Mouse (Mus musculus) liver, postnatal 0 days (tissue): ENCODE measurements around the gene Gm5089. TPM values are rescaled to one million over a fixed set of nuclear protein-coding genes. Genes with fewer than 3 reads are reported as not detected.

ENCODE experiments used
- ATAC-seq: fragments of 200-750 bp; cut with Nextera tagmentation; 2 replicates; pipeline ENCODE4 v1.8.0; 2017; ENCODE audit warnings: mild to moderate bottlenecking, moderate library complexity
- DNase-seq: peaks from one replicate; pipeline ENCODE4 v3.0.0-alpha.2; 2016
- H3K27ac ChIP-seq: fragments of 300-500 bp; sonication (generic); 2 replicates; pipeline ENCODE4 v1.5.1; 2014; ENCODE audit warnings: antibody characterized with exemption, moderate library complexity, mild to moderate bottlenecking, low read depth
- H3K27me3 ChIP-seq: fragments of 300-500 bp; sonication (generic); 2 replicates; pipeline ENCODE4 v1.6.1; 2014; ENCODE audit warnings: low read length, control low read depth, mixed read lengths; ENCODE audit not compliant: insufficient read depth
- H3K36me3 ChIP-seq: fragments of 300-500 bp; sonication (generic); replicated peaks from 2 replicates; pipeline ENCODE4 v1.6.1; 2014; ENCODE audit warnings: mild to moderate bottlenecking, control low read depth, low read length, moderate library complexity, mixed read lengths; ENCODE audit not compliant: insufficient read depth
- H3K4me1 ChIP-seq: fragments of 300-500 bp; sonication (generic); 2 replicates; pipeline ENCODE4 v1.6.1; 2014; ENCODE audit warnings: antibody characterized with exemption, mild to moderate bottlenecking, control low read depth; ENCODE audit not compliant: insufficient read depth
- H3K4me2 ChIP-seq: fragments of 300-500 bp; sonication (generic); 2 replicates; pipeline ENCODE4 v1.6.1; 2014; ENCODE audit warnings: low read depth, mild to moderate bottlenecking, low read length, moderate library complexity, mixed read lengths
- H3K4me3 ChIP-seq: fragments of 300-500 bp; sonication (generic); 2 replicates; pipeline ENCODE4 v1.5.1; 2014; ENCODE audit warnings: low read depth, low read length
- H3K9ac ChIP-seq: fragments of 300-500 bp; sonication (generic); replicated peaks from 2 replicates; pipeline ENCODE4 v1.6.1; 2014; ENCODE audit warnings: mild to moderate bottlenecking, moderate library complexity
- H3K9me3 ChIP-seq: fragments of 300-500 bp; sonication (generic); 2 replicates; pipeline ENCODE4 v1.6.1; 2016; ENCODE audit warnings: mild to moderate bottlenecking, control low read depth, low read length, mixed read lengths
- CTCF ChIP-seq: sonication (generic); IDR thresholded peaks from 2 replicates; pipeline ENCODE4 v1.5.1; 2016; ENCODE audit warnings: antibody characterized with exemption, low read depth
- EP300 ChIP-seq: IDR thresholded peaks from 2 replicates; pipeline ENCODE4 v1.6.1; 2016; ENCODE audit warnings: antibody characterized with exemption, low read depth, mild to moderate bottlenecking
- WGBS: fragments of 180-500 bp; shearing (Covaris S2); extraction: QIAGEN DNeasy Blood & Tissue Kit; methylation state at CpG from one replicate; pipeline ENCODE4 v1.1.7; 2014; ENCODE audit not compliant: insufficient replicate concordance; 5-methylcytosine and 5-hydroxymethylcytosine counted together
- polyA plus RNA-seq: library from polyadenylated mRNA; unstranded; fragments of >200 nt; fragmentation: Nextera tagmentation; extraction: Ambion mirVana; gene quantifications from 2 replicates; pipeline ENCODE4 v1.2.1, GENCODE M21; 2015

Gene Gm5089
- polyA plus RNA-seq, 1 experiment from 2014 or later, result not detected

DNA sequence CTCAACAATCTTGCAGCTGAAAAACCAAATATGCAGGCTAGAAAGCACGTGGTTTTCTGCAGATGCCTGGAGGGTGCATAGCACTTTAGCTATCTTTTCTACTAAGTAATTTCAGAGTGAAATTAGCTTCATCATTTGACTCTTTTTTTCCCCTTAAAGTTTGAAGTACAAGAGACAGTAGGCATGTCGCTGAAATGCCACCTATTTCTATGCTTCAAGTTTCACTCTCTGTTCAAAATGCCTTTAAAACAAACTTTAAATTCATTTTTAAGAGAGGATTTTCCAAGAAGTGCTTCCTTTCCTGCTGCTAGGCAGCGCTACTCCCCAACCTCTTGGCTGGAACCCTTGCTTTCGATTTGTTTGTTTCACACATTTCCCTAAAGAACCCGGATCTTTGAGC is 38.1 kb upstream of the Gm5089 start:
- no peaks in the 10 kb centered on the region for H3K36me3 ChIP-seq
- under 1% methylated on average over 5 of the region's 5 CpGs for WGBS
- TF ChIP-seq CTCF, result no peak
- TF ChIP-seq EP300, result no peak
- H3K4me1 ChIP-seq, result peaks cover 5% of the 10 kb centered on the region
- DNase-seq (no peak), ATAC-seq (no peak)
- H3K9me3 ChIP-seq, result no peaks in the 10 kb centered on the region
- no peak overlapping the region for H3K27ac ChIP-seq
- no peak overlapping the region for H3K4me3 ChIP-seq
- no peak overlapping the region for H3K9ac ChIP-seq
- H3K27me3 ChIP-seq, result peaks cover 71% of the 10 kb centered on the region
- no peak overlapping the region for H3K4me2 ChIP-seq

DNA sequence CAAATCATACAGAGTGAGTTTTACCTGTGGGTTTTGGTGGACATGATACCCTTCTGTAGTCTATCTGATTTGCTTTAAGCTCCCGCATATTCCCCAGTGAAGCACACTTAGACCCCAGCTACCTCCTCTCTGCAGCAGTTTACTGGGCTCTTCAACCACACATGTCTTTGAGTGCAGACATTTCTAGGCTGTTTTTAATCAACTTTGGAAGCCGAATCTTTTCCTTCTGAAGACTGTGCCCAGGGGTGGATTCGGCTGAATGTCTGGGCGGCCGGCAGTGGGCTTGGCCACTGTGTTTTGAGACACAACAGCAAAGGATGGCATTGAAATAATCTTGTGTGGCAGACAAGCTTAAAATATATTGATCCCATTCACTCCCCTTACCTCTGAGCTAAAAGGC is 36.5 kb upstream of the Gm5089 start:
- DNase-seq (no peak), ATAC-seq (no peak)
- peaks cover 5% of the 10 kb centered on the region for H3K4me1 ChIP-seq
- H3K9ac ChIP-seq, result no peak overlapping the region
- no peak overlapping the region for H3K4me2 ChIP-seq
- no peak overlapping the region for H3K27ac ChIP-seq
- no peaks in the 10 kb centered on the region for H3K36me3 ChIP-seq
- H3K9me3 ChIP-seq, result no peaks in the 10 kb centered on the region
- no peak for TF ChIP-seq EP300
- no peak for TF ChIP-seq CTCF
- H3K4me3 ChIP-seq, result no peak overlapping the region
- WGBS, result 10% methylated on average over 5 of the region's 5 CpGs
- peaks cover 88% of the 10 kb centered on the region for H3K27me3 ChIP-seq

DNA sequence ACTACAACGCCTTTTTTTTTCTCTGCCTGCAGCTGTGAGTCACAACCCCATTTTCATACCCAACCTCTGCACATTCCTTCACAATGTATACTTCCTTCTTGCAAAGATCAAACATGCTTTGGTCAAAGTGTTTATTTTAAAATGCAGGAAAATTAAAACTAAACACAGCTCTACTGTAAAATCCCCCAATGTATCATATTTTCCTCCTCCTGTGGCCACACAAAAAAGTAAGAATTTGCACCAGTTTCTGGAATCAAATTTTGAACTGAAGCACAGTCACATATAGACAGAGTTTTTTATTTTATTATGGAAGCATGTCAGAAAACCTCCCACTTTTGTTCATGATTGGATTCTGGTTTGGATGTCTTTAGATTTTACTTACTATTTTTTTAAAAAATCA is 35.7 kb upstream of the Gm5089 start:
- no peaks in the 10 kb centered on the region for H3K36me3 ChIP-seq
- H3K27me3 ChIP-seq, result peaks cover 93% of the 10 kb centered on the region
- H3K4me2 ChIP-seq, result no peak overlapping the region
- H3K4me3 ChIP-seq, result no peak overlapping the region
- peaks cover 5% of the 10 kb centered on the region for H3K4me1 ChIP-seq
- no peak overlapping the region for H3K27ac ChIP-seq
- DNase-seq (no peak), ATAC-seq (no peak)
- WGBS, result 9% methylated on average over 1 of the region's 1 CpGs
- H3K9ac ChIP-seq, result no peak overlapping the region
- TF ChIP-seq EP300, result no peak
- no peak for TF ChIP-seq CTCF
- H3K9me3 ChIP-seq, result no peaks in the 10 kb centered on the region

DNA sequence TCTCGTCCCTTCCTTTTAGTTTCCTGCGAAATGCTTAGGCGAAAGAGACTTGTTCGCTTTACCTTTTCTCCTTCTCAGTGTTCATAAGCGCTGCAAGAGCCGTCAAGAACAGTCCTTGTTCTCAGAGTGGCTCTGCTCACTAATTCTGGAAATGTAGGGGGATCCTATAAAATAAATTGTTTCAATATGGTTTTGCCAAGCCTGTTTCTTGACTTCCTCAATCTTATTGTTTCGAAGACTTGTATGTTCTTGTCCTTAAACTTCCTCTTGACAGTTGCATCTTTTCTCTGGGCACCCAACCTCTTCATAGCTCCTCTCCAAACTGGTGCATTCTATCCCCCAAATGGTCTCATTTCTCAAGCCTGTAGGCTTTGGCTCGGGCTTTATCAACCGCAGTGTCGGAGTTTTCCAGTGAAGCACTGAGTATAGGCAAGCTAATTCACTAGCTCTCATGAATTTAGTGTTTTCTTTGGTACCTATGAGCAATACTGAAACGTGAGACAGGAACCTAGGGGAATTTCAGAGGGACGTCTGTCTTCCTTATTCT is 34.8 kb upstream of the Gm5089 start:
- Histone ChIP-seq H3K27ac (no peak overlapping the region), H3K36me3 (no peaks in the 10 kb centered on the region), H3K27me3 (peaks cover 93% of the 10 kb centered on the region), H3K4me2 (no peak overlapping the region), H3K9ac (no peak overlapping the region), H3K4me1 (peaks cover 3% of the 10 kb centered on the region), H3K9me3 (no peaks in the 10 kb centered on the region), H3K4me3 (no peak overlapping the region)
- TF ChIP-seq CTCF, result no peak
- TF ChIP-seq EP300, result no peak
- WGBS, result 4% methylated on average over 12 of the region's 12 CpGs
- no peak for ATAC-seq
- no peak for DNase-seq

DNA sequence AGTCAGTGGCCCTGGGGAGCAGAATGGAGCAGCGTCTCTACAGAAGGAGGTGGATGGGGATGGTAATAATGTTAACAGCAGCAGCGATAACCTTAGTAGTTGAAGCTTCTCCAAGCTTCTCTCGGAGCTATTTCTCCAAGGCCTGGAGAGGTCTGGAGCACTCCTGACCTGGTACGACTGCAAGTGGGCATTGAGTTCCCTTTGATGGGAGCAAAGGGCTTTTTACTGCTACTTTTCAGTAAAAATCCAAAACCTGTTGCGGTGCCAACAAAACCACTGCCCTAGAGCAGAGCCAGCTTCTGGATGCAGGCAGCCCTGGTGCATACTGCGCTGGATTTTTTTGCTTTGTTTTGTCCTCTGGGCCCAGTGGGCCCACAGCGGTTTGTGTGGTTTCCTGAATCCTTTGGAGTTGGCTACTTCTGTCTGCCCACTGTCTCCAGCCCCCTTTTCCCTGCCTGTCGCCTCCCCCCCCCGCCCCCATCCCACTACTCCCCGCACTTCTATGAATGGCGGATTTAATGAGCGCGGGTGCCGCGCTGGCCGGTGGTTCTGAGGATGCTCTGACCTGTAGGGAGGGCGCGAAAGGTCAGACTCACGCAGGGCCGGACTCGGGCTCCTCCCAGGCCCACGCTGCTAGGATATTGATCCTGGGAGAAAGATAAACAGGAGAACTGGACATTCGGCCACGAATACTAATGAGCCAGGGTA is 34.1 kb upstream of the Gm5089 start:
- H3K9me3 ChIP-seq, result no peaks in the 10 kb centered on the region
- no peak overlapping the region for H3K27ac ChIP-seq
- WGBS, result 2% methylated on average over 23 of the region's 24 CpGs
- H3K36me3 ChIP-seq, result no peaks in the 10 kb centered on the region
- no peak for ATAC-seq
- no peaks in the 10 kb centered on the region for H3K4me1 ChIP-seq
- no peak overlapping the region for H3K4me3 ChIP-seq
- H3K4me2 ChIP-seq, result no peak overlapping the region
- DNase-seq, result no peak
- peaks cover 93% of the 10 kb centered on the region for H3K27me3 ChIP-seq
- H3K9ac ChIP-seq, result no peak overlapping the region
- no peak for TF ChIP-seq CTCF
- no peak for TF ChIP-seq EP300

DNA sequence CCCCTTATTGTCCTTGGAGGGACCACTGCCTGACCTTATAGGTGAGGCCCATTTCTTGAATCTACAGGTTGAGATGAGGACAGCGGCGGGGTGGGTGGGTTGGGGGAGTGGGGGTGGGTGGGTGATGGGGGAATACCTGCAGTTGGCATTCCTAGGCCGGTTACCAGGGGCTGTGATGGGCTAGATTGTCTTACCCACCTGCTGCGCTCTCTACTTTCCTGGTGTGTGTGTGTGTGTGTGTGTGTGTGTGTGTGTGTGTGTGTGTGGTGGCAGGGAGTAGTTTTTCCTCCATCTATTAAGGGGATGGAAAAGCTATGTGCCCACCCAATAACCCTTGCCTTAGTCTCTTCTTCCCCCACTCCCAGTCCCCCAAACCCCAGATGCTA is 33.5 kb upstream of the Gm5089 start:
- H3K36me3 ChIP-seq, result no peaks in the 10 kb centered on the region
- H3K9ac ChIP-seq, result no peak overlapping the region
- TF ChIP-seq CTCF (no peak), EP300 (no peak)
- ATAC-seq (no peak), DNase-seq (no peak)
- H3K27me3 ChIP-seq, result peaks cover 93% of the 10 kb centered on the region
- H3K4me3 ChIP-seq, result no peak overlapping the region
- H3K4me2 ChIP-seq, result no peak overlapping the region
- H3K9me3 ChIP-seq, result no peaks in the 10 kb centered on the region
- no peaks in the 10 kb centered on the region for H3K4me1 ChIP-seq
- 7% methylated on average over 4 of the region's 4 CpGs for WGBS
- no peak overlapping the region for H3K27ac ChIP-seq
